Mouse (Mus musculus) bone marrow, adult 2 months (tissue): ENCODE measurements at regions not wholly inside any gene's neighbourhood (a gene's known extent, or its start where the extent isn't known, plus 50 kb on each side); places are given as distances from the start of the nearest gene placed in this dataset.

Experiments used
- CTCF ChIP-seq: fragments of 200-500 bp; IDR thresholded peaks from 2 replicates; pipeline ENCODE4 v1.5.1; 2011; ENCODE audit warnings: low read length, control low read depth; ENCODE audit not compliant: control insufficient read depth, insufficient read depth
- POLR2A ChIP-seq: fragments of 200-500 bp; IDR thresholded peaks from 2 replicates; pipeline ENCODE4 v1.6.1; 2011; ENCODE audit warnings: low read depth, mild to moderate bottlenecking, control low read depth, low read length, borderline replicate concordance; ENCODE audit not compliant: control insufficient read depth

GRCm38 (mm10) chr7:73196851-73197531, 178.3 kb upstream of the Rgma start:
- TF ChIP-seq CTCF (no peak), POLR2A (no peak)
